Comparison of ENCODE assay signal across 13 mouse cellular contexts in genomic region chr2:63186014-63186413, GRCm38 (mm10). TPM values are rescaled to one million over a fixed set of nuclear protein-coding genes. Genes with fewer than 3 reads are reported as not detected.
DNase-seq lines count a peak whose midpoint lies in the region; ATAC-seq and TF ChIP-seq lines count a peak whose summit lies in the region.
"Had no signal": no experiment of that assay in that cellular context is flagged by ENCODE, and none has a peak within 500 bp of the region (broad histone marks: within the 10 kb centered on the region; RNA-seq: fewer than 3 reads in every experiment).

No protein-coding gene starts in this region.

- no peak overlapping the region for H3K9ac ChIP-seq in hindbrain, postnatal 0 days (replicated peaks; ENCODE audit: low read length)
- no peak overlapping the region for H3K9ac ChIP-seq in hindbrain, embryonic 13.5 days
- no peak overlapping the region for H3K9ac ChIP-seq in neural tube, embryonic 11.5 days (ENCODE audit: low read length)
- H3K9ac ChIP-seq in neural tube, embryonic 15.5 days (replicated peaks) = no peak overlapping the region
- H3K9ac ChIP-seq: embryonic facial prominence, embryonic 13.5 days; heart, embryonic 12.5 days; lung, embryonic 15.5 days had no signal

- no peak for ATAC-seq in hindbrain, postnatal 0 days
- no peak for ATAC-seq in hindbrain, embryonic 13.5 days (ENCODE audit: low FRiP score)
- no peak for ATAC-seq in neural tube, embryonic 11.5 days (ENCODE audit: insufficient read depth, low FRiP score, low TSS enrichment)
- ATAC-seq in neural tube, embryonic 15.5 days (ENCODE audit: low FRiP score) = no peak
- ATAC-seq: intestine, postnatal 0 days had no signal

- DNase-seq in hindbrain, postnatal 0 days (ENCODE audit: low spot score) = peak; percentile 52
- DNase-seq in neural tube, embryonic 11.5 days (ENCODE audit: low spot score) = peak; percentile 17
- DNase-seq in brain, embryonic 14.5 days (ENCODE audit: low read depth) = peak; percentile 64
- no peak for DNase-seq in natural killer cell, adult 2 months (ENCODE audit: low spot score in 2 of 2)
- DNase-seq in urinary bladder, postnatal 25 days (ENCODE audit: low spot score) = no peak

- H3K4me1 ChIP-seq in hindbrain, postnatal 0 days (ENCODE audit: insufficient read depth, low read length) = no peaks in the 10 kb centered on the region
- peaks cover 15% of the 10 kb centered on the region; the same call in 1 of the 2 replicates for H3K4me1 ChIP-seq in hindbrain, embryonic 13.5 days (replicated peaks)
- no peaks in the 10 kb centered on the region for H3K4me1 ChIP-seq in neural tube, embryonic 11.5 days (ENCODE audit: control insufficient read depth, insufficient read depth, low read length)
- peaks cover 11% of the 10 kb centered on the region; the same call in 1 of the 2 replicates for H3K4me1 ChIP-seq in neural tube, embryonic 15.5 days
- H3K4me1 ChIP-seq: heart, embryonic 12.5 days; lung, embryonic 15.5 days had no signal

- 8% methylated on average over 2 of the region's 2 CpGs for WGBS in hindbrain, postnatal 0 days
- 5% methylated on average over 2 of the region's 2 CpGs for WGBS in hindbrain, embryonic 13.5 days
- WGBS in neural tube, embryonic 11.5 days = 8% methylated on average over 2 of the region's 2 CpGs
- WGBS in neural tube, embryonic 15.5 days = 9% methylated on average over 2 of the region's 2 CpGs

- H3K27me3 ChIP-seq in hindbrain, postnatal 0 days (ENCODE audit: insufficient read depth, low read length) = no peaks in the 10 kb centered on the region
- no peaks in the 10 kb centered on the region for H3K27me3 ChIP-seq in hindbrain, embryonic 13.5 days
- peaks cover 3% of the 10 kb centered on the region; the same call in 1 of the 2 replicates for H3K27me3 ChIP-seq in neural tube, embryonic 11.5 days (ENCODE audit: control insufficient read depth, insufficient read depth, low read length)
- no peaks in the 10 kb centered on the region for H3K27me3 ChIP-seq in neural tube, embryonic 15.5 days (replicated peaks)

- H3K27ac ChIP-seq in hindbrain, postnatal 0 days = no peak overlapping the region
- no peak overlapping the region for H3K27ac ChIP-seq in hindbrain, embryonic 13.5 days
- no peak overlapping the region for H3K27ac ChIP-seq in neural tube, embryonic 11.5 days (ENCODE audit: low read depth, low read length)
- no peak overlapping the region for H3K27ac ChIP-seq in neural tube, embryonic 15.5 days (replicated peaks)
- H3K27ac ChIP-seq: embryonic facial prominence, embryonic 13.5 days; lung, embryonic 15.5 days; stomach, postnatal 0 days had no signal

- no peak overlapping the region for H3K4me3 ChIP-seq in hindbrain, postnatal 0 days (ENCODE audit: low read length)
- H3K4me3 ChIP-seq in hindbrain, embryonic 13.5 days = no peak overlapping the region
- H3K4me3 ChIP-seq in neural tube, embryonic 11.5 days (ENCODE audit: low read depth, low read length) = no peak overlapping the region
- H3K4me3 ChIP-seq in neural tube, embryonic 15.5 days (replicated peaks) = no peak overlapping the region
- H3K4me3 ChIP-seq: embryonic facial prominence, embryonic 13.5 days; heart, embryonic 12.5 days; lung, embryonic 15.5 days; myocyte had no signal

- TF ChIP-seq POLR2A in brain, embryonic 14.5 days (IDR thresholded peaks at IDR 0.05; ENCODE audit: borderline replicate concordance, extremely low read depth, insufficient read depth, insufficient read length, poor library complexity, severe bottlenecking) = no peak

- no peaks in the 10 kb centered on the region for H3K36me3 ChIP-seq in hindbrain, postnatal 0 days (ENCODE audit: insufficient read depth, low read length)
- no peaks in the 10 kb centered on the region for H3K36me3 ChIP-seq in hindbrain, embryonic 13.5 days
- no peaks in the 10 kb centered on the region for H3K36me3 ChIP-seq in neural tube, embryonic 11.5 days (ENCODE audit: control insufficient read depth, insufficient read depth, low read length)
- no peaks in the 10 kb centered on the region for H3K36me3 ChIP-seq in neural tube, embryonic 15.5 days
- H3K36me3 ChIP-seq: embryonic facial prominence, embryonic 13.5 days; heart, embryonic 12.5 days; lung, embryonic 15.5 days had no signal

- H3K9me3 ChIP-seq in hindbrain, postnatal 0 days (ENCODE audit: low read length) = no peaks in the 10 kb centered on the region
- H3K9me3 ChIP-seq in hindbrain, embryonic 13.5 days = no peaks in the 10 kb centered on the region
- no peaks in the 10 kb centered on the region for H3K9me3 ChIP-seq in neural tube, embryonic 11.5 days (ENCODE audit: control insufficient read depth, low read length)
- no peaks in the 10 kb centered on the region for H3K9me3 ChIP-seq in neural tube, embryonic 15.5 days (replicated peaks)
- H3K9me3 ChIP-seq: embryonic facial prominence, embryonic 13.5 days; heart, embryonic 12.5 days; lung, embryonic 15.5 days had no signal

- no peak for TF ChIP-seq CTCF in hindbrain, postnatal 0 days (IDR thresholded peaks at IDR 0.05; ENCODE audit: low read depth)
- no peak for TF ChIP-seq CTCF in brain, embryonic 14.5 days (IDR thresholded peaks at IDR 0.05; ENCODE audit: borderline replicate concordance, extremely low read depth, insufficient read depth, insufficient read length)

- H3K4me2 ChIP-seq in hindbrain, postnatal 0 days (ENCODE audit: low read depth, low read length) = no peak overlapping the region
- H3K4me2 ChIP-seq in hindbrain, embryonic 13.5 days = no peak overlapping the region
- no peak overlapping the region for H3K4me2 ChIP-seq in neural tube, embryonic 11.5 days (ENCODE audit: low read depth)
- no peak overlapping the region for H3K4me2 ChIP-seq in neural tube, embryonic 15.5 days
- H3K4me2 ChIP-seq: embryonic facial prominence, embryonic 13.5 days; heart, embryonic 12.5 days; lung, embryonic 15.5 days had no signal

RNA-seq across cellular contexts. Expression of gene Kcnh7, which starts 1.9 kb away (rescaled TPM):
- total RNA-seq in hindbrain, postnatal 0 days (2014; rRNA removed) = 8.8 and 11.4 TPM in 2 replicates
- 7.9 and 8.6 TPM in 2 replicates for polyA plus RNA-seq in hindbrain, postnatal 0 days (2015; fragmentation: Nextera tagmentation; extraction: Ambion mirVana)
- polyA plus RNA-seq in hindbrain, embryonic 13.5 days (2015; fragmentation: Nextera tagmentation; extraction: Ambion mirVana) = 10.1 and 10.7 TPM in 2 replicates
- polyA plus RNA-seq in neural tube, embryonic 11.5 days (2014; fragmentation: Nextera tagmentation; extraction: Ambion mirVana) = 1.1 and 1.4 TPM in 2 replicates
- 8.1 and 10.6 TPM in 2 replicates for polyA plus RNA-seq in neural tube, embryonic 15.5 days (2015; fragmentation: Nextera tagmentation; extraction: Ambion mirVana)
- 5.9 and 7.5 TPM in 2 replicates for polyA plus RNA-seq in brain, embryonic 14.5 days (2012; rRNA removed)

Comparison
In these comparisons a context has a peak if more than half of its experiments do, and no peak if none do; other contexts are left out.
1. DNase-seq: peak in hindbrain, postnatal 0 days (single experiment), neural tube, embryonic 11.5 days (single experiment) and brain, embryonic 14.5 days (single experiment); none in natural killer cell, adult 2 months (0 of 2) and urinary bladder, postnatal 25 days (single experiment).